Mouse (Mus musculus) CD4-positive naive resting alpha-beta T cell, adult 76 days (primary cell): ENCODE results near the gene Heca. TPM values are rescaled to one million over a fixed set of nuclear protein-coding genes. Genes with fewer than 3 reads are reported as not detected.

Experiments used
- total RNA-seq: library from RNA; stranded (reverse); gene quantifications from one replicate; pipeline ENCODE4 v1.2.4, GENCODE M21; 2023

Heca gene
- 140 TPM for total RNA-seq

GRCm38 (mm10) chr10:17947960-17948730, at the start of gene Heca:
Heca (minus strand) TSS chr10:17948067.

Other genes with a start within 250 kb of the Heca start
- gene Cited2, start 224.8 kb downstream of the Heca start, total RNA-seq = 142 TPM
- gene Txlnb, start 151.8 kb downstream of the Heca start, total RNA-seq = 0.12 TPM
- gene Abracl, start 75.2 kb upstream of the Heca start, total RNA-seq = 89.9 TPM
- 113 TPM for gene Reps1, start 107.8 kb upstream of the Heca start, total RNA-seq